Mouse (Mus musculus): ENCODE results near the gene Rabac1. TPM values are rescaled to one million over a fixed set of nuclear protein-coding genes. Genes with fewer than 3 reads are reported as not detected.

Gene Rabac1
- total and polyA plus RNA-seq, 3 experiments: 223 to 240 TPM; not detected in 1

DNA sequence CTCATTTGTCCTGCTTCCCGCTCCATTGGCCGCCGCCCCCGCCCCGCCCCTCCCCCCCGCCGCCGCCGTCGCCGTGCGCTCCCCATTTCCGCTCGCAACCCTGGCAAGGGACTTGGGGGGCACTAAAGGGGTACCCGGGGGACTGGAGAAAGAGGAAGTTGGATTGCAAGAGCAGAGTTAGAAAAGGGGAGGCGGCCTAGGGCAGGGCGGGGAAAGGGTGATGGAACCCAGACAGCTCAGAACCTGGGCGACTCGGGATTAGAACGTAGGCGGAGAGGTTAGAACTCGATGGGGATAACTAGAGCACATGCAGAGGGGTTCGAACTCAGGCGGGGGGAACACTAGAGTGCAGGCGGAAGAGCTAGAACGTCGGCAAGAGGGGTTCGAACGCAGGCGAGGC is 18.1 kb downstream of the Rabac1 start:
- H3K27ac ChIP-seq (ENCODE audit: control insufficient read depth, low read depth, low read length): peak overlapping the region; percentile 71
- no peak for TF ChIP-seq RCOR1 (IDR thresholded peaks at IDR 0.05; ENCODE audit: low read depth, low read length)
- no peak for TF ChIP-seq MAX (IDR thresholded peaks at IDR 0.05; ENCODE audit: low read length)
- TF ChIP-seq ELF1 (IDR thresholded peaks at IDR 0.05; ENCODE audit: low read depth, low read length): peak; percentile 59
- no peak for TF ChIP-seq GABPA (IDR thresholded peaks at IDR 0.05; ENCODE audit: low read depth, low read length)
- TF ChIP-seq ZMIZ1 (IDR thresholded peaks at IDR 0.05; ENCODE audit: low read depth, low read length): no peak
- TF ChIP-seq BHLHE40 (IDR thresholded peaks at IDR 0.05; ENCODE audit: borderline replicate concordance, low read depth, low read length): no peak
- TF ChIP-seq TCF12 (IDR thresholded peaks at IDR 0.05; ENCODE audit: low read depth, low read length): peak; percentile 43
- TF ChIP-seq SIN3A (IDR thresholded peaks at IDR 0.05; ENCODE audit: low read length): peak; percentile 54
- no peak for TF ChIP-seq ZKSCAN1 (IDR thresholded peaks at IDR 0.05; ENCODE audit: low read depth, low read length)
- no peak for TF ChIP-seq MEF2A (IDR thresholded peaks at IDR 0.05; ENCODE audit: extremely low read depth, insufficient replicate concordance, low read depth, low read length, poor library complexity, severe bottlenecking)
- no peak for TF ChIP-seq JUND (IDR thresholded peaks at IDR 0.05; ENCODE audit: low read depth, low read length)
- TF ChIP-seq HCFC1 (IDR thresholded peaks at IDR 0.05; ENCODE audit: low read depth, low read length): peak; percentile 64
- no peak for TF ChIP-seq UBTF (IDR thresholded peaks at IDR 0.05; ENCODE audit: borderline replicate concordance, insufficient read depth, low read depth, low read length)
- TF ChIP-seq NELFE (IDR thresholded peaks at IDR 0.05; ENCODE audit: low read depth, low read length): peak; percentile 73
- TF ChIP-seq CHD2 (IDR thresholded peaks at IDR 0.05; ENCODE audit: low read length): no peak
- TF ChIP-seq EP300 (IDR thresholded peaks at IDR 0.05; ENCODE audit: low read depth in 1 of 2, low read length in 2 of 2): peak; percentile 38 to 51; a peak in 3 of 4 replicates
- TF ChIP-seq POLR2A (IDR thresholded peaks at IDR 0.05; ENCODE audit: control insufficient read depth in 1 of 2, insufficient read depth in 1 of 2, low read depth in 1 of 2, low read length in 2 of 2, poor library complexity in 1 of 2): peak; percentile 67 to 76
- TF ChIP-seq RAD21 (IDR thresholded peaks at IDR 0.05; ENCODE audit: low read depth, low read length): no peak
- TF ChIP-seq USF2 (IDR thresholded peaks at IDR 0.05; ENCODE audit: borderline replicate concordance in 1 of 2, insufficient read depth in 1 of 2, low read depth in 1 of 2, low read length in 2 of 2): no peak
- TF ChIP-seq ETS1 (IDR thresholded peaks at IDR 0.05; ENCODE audit: low read depth, low read length): 0 out of 2 replicates have a peak, but pooled peaks have one; percentile 44
- no peak for TF ChIP-seq MYB (IDR thresholded peaks at IDR 0.05; ENCODE audit: low read depth, low read length)
- no peak for TF ChIP-seq CHD1 (IDR thresholded peaks at IDR 0.05; ENCODE audit: low read depth, low read length)
- no peak for TF ChIP-seq NRF1 (IDR thresholded peaks at IDR 0.05; ENCODE audit: insufficient read depth, low read depth, low read length, poor library complexity, severe bottlenecking)
- TF ChIP-seq ZNF384 (IDR thresholded peaks at IDR 0.05; ENCODE audit: low read depth, low read length): no peak
- TF ChIP-seq MXI1 (IDR thresholded peaks at IDR 0.05; ENCODE audit: low read depth, low read length): peak; percentile 48; the same call in 1 of the 2 replicates
- TF ChIP-seq ZC3H11A (IDR thresholded peaks at IDR 0.05; ENCODE audit: low read depth, low read length): no peak
- peak; percentile 58; the same call in 1 of the 2 replicates for TF ChIP-seq POLR2AphosphoS2 (IDR thresholded peaks at IDR 0.05; ENCODE audit: low read length)
- no peak for TF ChIP-seq TAL1 (IDR thresholded peaks at IDR 0.05; ENCODE audit: low read length)
- TF ChIP-seq CTCF (IDR thresholded peaks at IDR 0.05 in 2 of 3, conservative IDR thresholded peaks at IDR 0.05 in 1 of 3; ENCODE audit: control insufficient read depth in 1 of 3, insufficient read depth in 1 of 3, low read depth in 2 of 3, low read length in 3 of 3, poor library complexity in 1 of 3, severe bottlenecking in 1 of 3): no peak
- 0 out of 2 replicates have a peak, but pooled peaks have one; percentile 20 for TF ChIP-seq USF1 (IDR thresholded peaks at IDR 0.05; ENCODE audit: low read depth, low read length)
- peak; percentile 92 for TF ChIP-seq MAZ (IDR thresholded peaks at IDR 0.05; ENCODE audit: low read depth, low read length)
- no peak for TF ChIP-seq MYC (IDR thresholded peaks at IDR 0.05; ENCODE audit: low read depth, low read length)
- peak; percentile 57; the same call in 1 of the 2 replicates for TF ChIP-seq TBP (IDR thresholded peaks at IDR 0.05; ENCODE audit: low read depth, low read length)
- TF ChIP-seq MAFK (IDR thresholded peaks at IDR 0.05; ENCODE audit: borderline replicate concordance, low read depth, low read length): no peak
- TF ChIP-seq POLR2AphosphoS5 (IDR thresholded peaks at IDR 0.05; ENCODE audit: borderline replicate concordance, low read depth, low read length): no peak
- TF ChIP-seq GATA1 (IDR thresholded peaks at IDR 0.05; ENCODE audit: low read depth, low read length): no peak
- no peak for TF ChIP-seq E2F4 (IDR thresholded peaks at IDR 0.05; ENCODE audit: borderline replicate concordance, low read depth, low read length)
- no peak for TF ChIP-seq SMC3 (IDR thresholded peaks at IDR 0.05; ENCODE audit: low read depth, low read length)

More for the DNA sequence above, 18.1 kb downstream of the Rabac1 start:
- H3K79me2 ChIP-seq (ENCODE audit: control insufficient read depth, insufficient read depth, low read length, poor library complexity): peaks cover 7% of the 10 kb centered on the region
- peak overlapping the region; percentile 58 to 89 for H3K4me3 ChIP-seq (ENCODE audit: control insufficient read depth in 1 of 2, insufficient read depth in 1 of 2, low read depth in 2 of 2, low read length in 2 of 2)
- peaks cover 0 to 7% of the 10 kb centered on the region in 2 experiments; a peak in 2 of 4 replicates for H3K36me3 ChIP-seq (ENCODE audit: control insufficient read depth in 1 of 2, insufficient read depth in 2 of 2, low read length in 2 of 2)
- no peaks in the 10 kb centered on the region for H3K27me3 ChIP-seq (ENCODE audit: control insufficient read depth in 1 of 2, insufficient read depth in 2 of 2, low read length in 2 of 2)
- H3K4me1 ChIP-seq (ENCODE audit: control insufficient read depth in 1 of 2, insufficient read depth in 2 of 2, low read length in 2 of 2): peaks cover 6 to 12% of the 10 kb centered on the region in 2 experiments
- peak overlapping the region; percentile 77 for H3K9ac ChIP-seq (ENCODE audit: control insufficient read depth, low read depth, low read length, poor library complexity, severe bottlenecking)
- DNase-seq (ENCODE audit: low read depth, low spot score): peak; percentile 93
- H3K9me3 ChIP-seq (replicated peaks; ENCODE audit: insufficient read depth, low read length): no peaks in the 10 kb centered on the region
